In genomic region chr5:24182296-24182734, GRCm38 (mm10) we compare ENCODE assay signal across 29 mouse cellular contexts. TPM values are rescaled to one million over a fixed set of nuclear protein-coding genes. Genes with fewer than 3 reads are reported as not detected.
A peak's percentile ranks its signal among the peaks of the same experiment; 100 is the strongest.
DNase-seq lines count a peak whose midpoint lies in the region; ATAC-seq and TF ChIP-seq lines count a peak whose summit lies in the region.
"Had no signal": no experiment of that assay in that cellular context is flagged by ENCODE, and none has a peak within 500 bp of the region (broad histone marks: within the 10 kb centered on the region; RNA-seq: fewer than 3 reads in every experiment).

No protein-coding gene starts in this region.

- intact Hi-C loops in heart, adult 2 months (cut with DNase I): no loop called here
- intact Hi-C loops in gastrocnemius, postnatal 36 days (cut with DNase I): no loop called here

- no peaks in the 10 kb centered on the region for H3K4me1 ChIP-seq in ES-Bruce4 (ENCODE audit: control insufficient read depth, insufficient read depth, low read length)
- no peaks in the 10 kb centered on the region for H3K4me1 ChIP-seq in heart, adult 2 months (ENCODE audit: control insufficient read depth, insufficient read depth, low read length)
- H3K4me1 ChIP-seq in heart, embryonic 14.5 days (ENCODE audit: control insufficient read depth in 2 of 2, insufficient read depth in 2 of 2, low read length in 2 of 2): no peaks in the 10 kb centered on the region
- H3K4me1 ChIP-seq: embryonic facial prominence, embryonic 13.5 days; forebrain, embryonic 10.5 days; forebrain, embryonic 15.5 days; hindbrain, embryonic 12.5 days; intestine, embryonic 15.5 days; limb, embryonic 12.5 days; liver, embryonic 15.5 days; midbrain, embryonic 10.5 days; midbrain, embryonic 15.5 days; neural tube, embryonic 15.5 days had no signal

- no peak for TF ChIP-seq EP300 in ES-Bruce4 (IDR thresholded peaks at IDR 0.05; ENCODE audit: insufficient read depth, low read depth, low read length)
- no peak for TF ChIP-seq EP300 in heart, adult 2 months (IDR thresholded peaks at IDR 0.05; ENCODE audit: insufficient read depth, low read depth, low read length)

- H3K4me2 ChIP-seq in heart, embryonic 14.5 days (ENCODE audit: low read length): peak overlapping the region; percentile 19; the same call in 1 of the 2 replicates
- H3K4me2 ChIP-seq: embryonic facial prominence, embryonic 13.5 days; forebrain, embryonic 15.5 days; hindbrain, embryonic 12.5 days; intestine, embryonic 15.5 days; limb, embryonic 12.5 days; liver, embryonic 15.5 days; lung, embryonic 14.5 days; midbrain, embryonic 15.5 days; neural tube, embryonic 15.5 days had no signal

- DNase-seq in heart, adult 2 months: no peak
- peak; percentile 40 for DNase-seq in heart, postnatal 4 days
- no peak for DNase-seq in urinary bladder, adult 18-20 months (ENCODE audit: low spot score in 2 of 2)
- no peak for DNase-seq in gastrocnemius, postnatal 36 days
- DNase-seq in thymus, postnatal 4 days: no peak
- DNase-seq: adrenal gland, postnatal 14 days; cerebellum, adult 11 months; cerebellum, adult 9-11 months; gastrocnemius, postnatal 25 days; kidney, adult 8-10 months; lung, embryonic 14.5 days; lung, postnatal 14 days; retina, postnatal 1 day; right cerebral cortex, postnatal 14 days had no signal

- peak overlapping the region; percentile 15 for H3K4me3 ChIP-seq in ES-Bruce4 (ENCODE audit: low read depth, low read length)
- H3K4me3 ChIP-seq in heart, adult 2 months: no peak overlapping the region
- no peak overlapping the region for H3K4me3 ChIP-seq in heart, embryonic 14.5 days (ENCODE audit: control insufficient read depth in 1 of 2, insufficient read depth in 1 of 2, low read depth in 1 of 2, low read length in 2 of 2)
- H3K4me3 ChIP-seq: embryonic facial prominence, embryonic 13.5 days; forebrain, embryonic 10.5 days; forebrain, embryonic 15.5 days; hindbrain, embryonic 12.5 days; intestine, embryonic 15.5 days; limb, embryonic 12.5 days; liver, embryonic 15.5 days; midbrain, embryonic 10.5 days; midbrain, embryonic 15.5 days; neural tube, embryonic 15.5 days had no signal

- H3K79me2 ChIP-seq in heart, adult 2 months (replicated peaks; ENCODE audit: control insufficient read depth, insufficient read depth, low read length): no peaks in the 10 kb centered on the region

- peak overlapping the region; percentile 37 for H3K9ac ChIP-seq in ES-Bruce4 (ENCODE audit: low read depth, poor library complexity, severe bottlenecking)
- H3K9ac ChIP-seq in heart, adult 2 months (ENCODE audit: low read depth, low read length): no peak overlapping the region
- no peak overlapping the region for H3K9ac ChIP-seq in heart, embryonic 14.5 days (ENCODE audit: low read length)
- H3K9ac ChIP-seq: embryonic facial prominence, embryonic 13.5 days; forebrain, embryonic 15.5 days; hindbrain, embryonic 12.5 days; intestine, embryonic 15.5 days; limb, embryonic 12.5 days; liver, embryonic 15.5 days; lung, embryonic 14.5 days; midbrain, embryonic 15.5 days; neural tube, embryonic 15.5 days had no signal

- WGBS in heart, adult 2 months: 68% methylated on average over 9 of the region's 9 CpGs
- 69% methylated on average over 9 of the region's 9 CpGs for WGBS in heart, embryonic 14.5 days

- no peaks in the 10 kb centered on the region for H3K27me3 ChIP-seq in ES-Bruce4 (ENCODE audit: control insufficient read depth, insufficient read depth, low read length, poor library complexity, severe bottlenecking)
- H3K27me3 ChIP-seq in heart, adult 2 months (ENCODE audit: control insufficient read depth, insufficient read depth, low read length): no peaks in the 10 kb centered on the region
- no peaks in the 10 kb centered on the region for H3K27me3 ChIP-seq in heart, embryonic 14.5 days (ENCODE audit: control insufficient read depth, insufficient read depth, low read length)
- H3K27me3 ChIP-seq: embryonic facial prominence, embryonic 13.5 days; forebrain, embryonic 15.5 days; hindbrain, embryonic 12.5 days; intestine, embryonic 15.5 days; limb, embryonic 12.5 days; liver, embryonic 15.5 days; midbrain, embryonic 15.5 days; neural tube, embryonic 15.5 days had no signal

- H3K27ac ChIP-seq in ES-Bruce4 (ENCODE audit: insufficient read depth, low read length): peak overlapping the region; percentile 88
- peak overlapping the region; percentile 46; the same call in 1 of the 2 replicates for H3K27ac ChIP-seq in heart, adult 2 months
- peak overlapping the region; percentile 60 to 63 for H3K27ac ChIP-seq in heart, embryonic 14.5 days (replicated peaks in 1 of 2; ENCODE audit: control insufficient read depth in 1 of 2, insufficient read depth in 1 of 2, low read depth in 2 of 2, low read length in 2 of 2)
- H3K27ac ChIP-seq: embryonic facial prominence, embryonic 13.5 days; forebrain, embryonic 10.5 days; forebrain, embryonic 15.5 days; hindbrain, embryonic 12.5 days; hindbrain, postnatal 0 days; intestine, embryonic 15.5 days; kidney, postnatal 0 days; limb, embryonic 12.5 days; liver, embryonic 15.5 days; midbrain, embryonic 10.5 days; midbrain, embryonic 15.5 days; neural tube, embryonic 15.5 days had no signal

- TF ChIP-seq CTCF in ES-Bruce4 (IDR thresholded peaks at IDR 0.05; ENCODE audit: low read depth, low read length): no peak
- TF ChIP-seq CTCF in heart, adult 2 months (IDR thresholded peaks at IDR 0.05): no peak

- no peaks in the 10 kb centered on the region; the same call in 1 of the 2 replicates for H3K9me3 ChIP-seq in ES-Bruce4 (replicated peaks; ENCODE audit: control insufficient read depth, insufficient read depth, low read length, poor library complexity, severe bottlenecking)
- H3K9me3 ChIP-seq in heart, embryonic 14.5 days (ENCODE audit: control insufficient read depth, low read length): peaks cover 9% of the 10 kb centered on the region
- H3K9me3 ChIP-seq: forebrain, embryonic 15.5 days; intestine, embryonic 15.5 days; liver, embryonic 15.5 days; midbrain, embryonic 15.5 days; neural tube, embryonic 15.5 days had no signal

- no peak for ATAC-seq in heart, embryonic 14.5 days (ENCODE audit: insufficient number of reproducible peaks, insufficient read depth, low FRiP score, low read depth)
- ATAC-seq: CD4-positive, CD25-positive, alpha-beta regulatory T cell, adult 4 months; forebrain, embryonic 15.5 days; hindbrain, postnatal 0 days; intestine, embryonic 15.5 days; midbrain, embryonic 15.5 days had no signal

- H3K36me3 ChIP-seq in ES-Bruce4 (ENCODE audit: control insufficient read depth, insufficient read depth, low read length, poor library complexity, severe bottlenecking): peaks cover 11% of the 10 kb centered on the region
- no peaks in the 10 kb centered on the region; the same call in 1 of the 2 replicates for H3K36me3 ChIP-seq in heart, adult 2 months (ENCODE audit: control insufficient read depth, insufficient read depth, low read length)
- peaks cover 53% of the 10 kb centered on the region for H3K36me3 ChIP-seq in heart, embryonic 14.5 days (ENCODE audit: control insufficient read depth, insufficient read depth, low read length)

- TF ChIP-seq POLR2A in ES-Bruce4 (IDR thresholded peaks at IDR 0.05; ENCODE audit: insufficient read depth, low read length): no peak
- no peak for TF ChIP-seq POLR2A in heart, adult 2 months (IDR thresholded peaks at IDR 0.05; ENCODE audit: insufficient read depth, low read depth, low read length)

RNA-seq across cellular contexts. Expression of gene Nupl2, which starts 17.6 kb away (rescaled TPM):
- 18.1 and 19.3 TPM in 2 replicates for polyA plus RNA-seq in ES-Bruce4 (2011; ENCODE audit: insufficient read depth, insufficient read length, low read depth, missing spikeins)
- 1 to 10 TPM; 7.4 to 7.6 TPM for total RNA-seq in heart, adult 2 months (2021)
- 5.8 and 7.3 TPM in 2 replicates for polyA plus RNA-seq in heart, adult 2 months (2012; rRNA removed)
- polyA plus RNA-seq in heart, embryonic 14.5 days (2014; fragmentation: Nextera tagmentation; extraction: Ambion mirVana): 15.2 and 17.1 TPM in 2 replicates
- 10 to 100 TPM; 10.6 to 11.2 TPM for total RNA-seq in heart, postnatal 4 days (2021)
- 1 to 10 TPM; 4.2 to 5.7 TPM for total RNA-seq in gastrocnemius, postnatal 36 days (2021)
